Comparison of ENCODE assay signal across 23 mouse cellular contexts in the genomic region with DNA sequence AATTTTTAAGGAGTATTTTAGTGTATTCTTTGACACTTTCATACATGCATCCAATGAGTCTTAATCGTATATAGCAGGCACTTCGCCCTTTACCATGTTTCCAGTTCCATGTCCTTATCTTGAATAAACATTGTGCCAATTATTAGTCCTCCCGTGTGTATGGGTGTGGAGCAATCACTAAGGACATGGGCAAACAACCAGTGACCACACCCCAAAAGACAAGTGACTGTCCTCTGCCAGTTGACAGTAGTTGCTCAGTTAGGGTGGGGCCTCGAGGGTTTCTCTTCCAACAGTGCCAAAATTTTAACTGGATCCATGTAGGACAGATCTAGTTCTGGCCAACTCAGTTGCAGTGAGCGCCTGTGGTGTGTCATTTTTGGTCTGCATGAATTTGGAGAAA.
"Had no signal": no experiment of that assay in that cellular context is flagged by ENCODE, and none has a peak within 500 bp of the region (broad histone marks: within the 10 kb centered on the region; RNA-seq: fewer than 3 reads in every experiment).

No protein-coding gene starts in this region.

- ATAC-seq: forebrain, embryonic 16.5 days; hindbrain, postnatal 0 days had no signal

- H3K27me3 ChIP-seq: heart, embryonic 13.5 days; heart, embryonic 15.5 days; hindbrain, embryonic 13.5 days; hindbrain, embryonic 15.5 days; limb, embryonic 12.5 days; liver, embryonic 13.5 days had no signal

- DNase-seq: gastrocnemius, postnatal 14 days; gastrocnemius, postnatal 36 days; heart, adult 18-20 months; heart, postnatal 14 days; heart, postnatal 36 days; kidney, adult 18-20 months; kidney, adult 8-10 months; kidney, postnatal 10 days; kidney, postnatal 25 days; kidney, postnatal 4 days; layer of hippocampus, adult 9-11 months; liver; liver, embryonic 13.5 days had no signal

- H3K4me2 ChIP-seq: heart, embryonic 11.5 days; heart, embryonic 13.5 days; heart, embryonic 15.5 days; hindbrain, embryonic 13.5 days; hindbrain, embryonic 15.5 days; limb, embryonic 12.5 days; liver, embryonic 13.5 days had no signal

- H3K27ac ChIP-seq: heart, embryonic 13.5 days; heart, embryonic 15.5 days; hindbrain, embryonic 13.5 days; hindbrain, embryonic 15.5 days; hindbrain, postnatal 0 days; left cerebral cortex, adult 2 months; limb, embryonic 10.5 days; limb, embryonic 12.5 days; liver, embryonic 13.5 days had no signal

- H3K36me3 ChIP-seq: heart, embryonic 13.5 days; heart, embryonic 15.5 days; hindbrain, embryonic 13.5 days; hindbrain, embryonic 15.5 days; limb, embryonic 10.5 days; limb, embryonic 12.5 days; liver, embryonic 13.5 days had no signal

- H3K9ac ChIP-seq: heart, embryonic 13.5 days; heart, embryonic 15.5 days; hindbrain, embryonic 13.5 days; hindbrain, embryonic 15.5 days; limb, embryonic 12.5 days; liver, embryonic 13.5 days had no signal

- H3K4me1 ChIP-seq: heart, embryonic 13.5 days; heart, embryonic 15.5 days; hindbrain, embryonic 13.5 days; hindbrain, embryonic 15.5 days; limb, embryonic 10.5 days; limb, embryonic 12.5 days; liver, embryonic 13.5 days had no signal

- H3K4me3 ChIP-seq: heart, embryonic 13.5 days; heart, embryonic 15.5 days; hindbrain, embryonic 13.5 days; hindbrain, embryonic 15.5 days; left cerebral cortex, adult 2 months; limb, embryonic 10.5 days; limb, embryonic 12.5 days; liver, embryonic 13.5 days had no signal

- H3K9me3 ChIP-seq: heart, embryonic 13.5 days; heart, embryonic 15.5 days; hindbrain, embryonic 13.5 days; hindbrain, embryonic 15.5 days; limb, embryonic 10.5 days; limb, embryonic 12.5 days; liver, embryonic 13.5 days had no signal
